9 mouse cellular contexts compared by ENCODE assay signal in genomic region chrX:79517646-79518016, GRCm38 (mm10). TPM values are rescaled to one million over a fixed set of nuclear protein-coding genes. Genes with fewer than 3 reads are reported as not detected.
DNase-seq lines count a peak whose midpoint lies in the region; ATAC-seq and TF ChIP-seq lines count a peak whose summit lies in the region.
"Had no signal": no experiment of that assay in that cellular context is flagged by ENCODE, and none has a peak within 500 bp of the region (broad histone marks: within the 10 kb centered on the region; RNA-seq: fewer than 3 reads in every experiment).

No protein-coding gene starts in this region.

- peak overlapping the region; percentile 39 for H3K4me3 ChIP-seq in heart, embryonic 11.5 days (ENCODE audit: low read depth, low read length)
- peak overlapping the region; percentile 78 for H3K4me3 ChIP-seq in testis, adult 2 months (ENCODE audit: control insufficient read depth, low read depth, low read length)
- H3K4me3 ChIP-seq in liver, embryonic 16.5 days (ENCODE audit: low read depth, low read length) = peak overlapping the region; percentile 19; the same call in 1 of the 2 replicates

- no peaks in the 10 kb centered on the region for H3K4me1 ChIP-seq in heart, embryonic 11.5 days (ENCODE audit: control insufficient read depth, insufficient read depth, low read length)
- no peaks in the 10 kb centered on the region for H3K4me1 ChIP-seq in testis, adult 2 months (ENCODE audit: control insufficient read depth, insufficient read depth, low read length)
- H3K4me1 ChIP-seq in liver, embryonic 16.5 days (ENCODE audit: control insufficient read depth, low read depth, low read length) = no peaks in the 10 kb centered on the region

- intact Hi-C loops in heart, postnatal 14 days (cut with DNase I) = no loop called here

- peak overlapping the region; percentile 49; the same call in 1 of the 2 replicates for H3K9ac ChIP-seq in heart, embryonic 11.5 days (ENCODE audit: low read depth, low read length)
- no peak overlapping the region for H3K9ac ChIP-seq in liver, embryonic 16.5 days (ENCODE audit: low read depth, low read length)

- no peak for TF ChIP-seq POLR2A in testis, adult 2 months (IDR thresholded peaks at IDR 0.05; ENCODE audit: control insufficient read depth, low read depth, low read length)

- H3K9me3 ChIP-seq in heart, embryonic 11.5 days (replicated peaks; ENCODE audit: control insufficient read depth, low read length) = no peaks in the 10 kb centered on the region
- H3K9me3 ChIP-seq in liver, embryonic 16.5 days (replicated peaks; ENCODE audit: control insufficient read depth, low read length) = no peaks in the 10 kb centered on the region

- TF ChIP-seq CTCF in testis, adult 2 months (IDR thresholded peaks at IDR 0.05; ENCODE audit: control insufficient read depth, insufficient read depth, insufficient replicate concordance, low read depth, low read length) = no peak

- H3K27ac ChIP-seq in heart, embryonic 11.5 days (ENCODE audit: low read depth, low read length) = no peak overlapping the region
- peak overlapping the region; percentile 95 for H3K27ac ChIP-seq in testis, adult 2 months (ENCODE audit: control insufficient read depth, insufficient read depth, low read depth, low read length)
- no peak overlapping the region for H3K27ac ChIP-seq in liver, embryonic 16.5 days (ENCODE audit: low read length)

- no peaks in the 10 kb centered on the region for H3K27me3 ChIP-seq in heart, embryonic 11.5 days (ENCODE audit: control insufficient read depth, insufficient read depth, low read length)
- no peaks in the 10 kb centered on the region for H3K27me3 ChIP-seq in testis, adult 2 months (ENCODE audit: control insufficient read depth, insufficient read depth, low read length)
- no peaks in the 10 kb centered on the region for H3K27me3 ChIP-seq in liver, embryonic 16.5 days (ENCODE audit: control insufficient read depth, insufficient read depth, low read depth, low read length)

- WGBS in heart, embryonic 11.5 days (ENCODE audit: insufficient replicate concordance) = 68% methylated on average over 1 of the region's 1 CpGs
- 55% methylated on average over 1 of the region's 1 CpGs for WGBS in liver, embryonic 16.5 days (ENCODE audit: insufficient replicate concordance)

- no peak for DNase-seq in heart, postnatal 14 days
- no peak for DNase-seq in testis, postnatal 10 days (ENCODE audit: low spot score)
- DNase-seq in thymus, postnatal 25 days = no peak
- DNase-seq in layer of hippocampus, adult 18-20 months (ENCODE audit: low spot score in 2 of 2) = no peak
- no peak for DNase-seq in thymus, adult 18-20 months

- peak overlapping the region; percentile 58 for H3K4me2 ChIP-seq in heart, embryonic 11.5 days
- 0 out of 2 replicates have a peak overlapping the region, but pooled peaks have one; percentile 24 for H3K4me2 ChIP-seq in liver, embryonic 16.5 days (ENCODE audit: low read depth, low read length)

- ATAC-seq in heart, embryonic 11.5 days (replicated peaks; ENCODE audit: insufficient number of reproducible peaks, low FRiP score, low TSS enrichment) = no peak
- no peak for ATAC-seq in liver, embryonic 16.5 days (ENCODE audit: low read depth)

- H3K36me3 ChIP-seq in heart, embryonic 11.5 days (ENCODE audit: control insufficient read depth, insufficient read depth, low read length) = no peaks in the 10 kb centered on the region
- H3K36me3 ChIP-seq in testis, adult 2 months (ENCODE audit: control insufficient read depth, insufficient read depth, low read length) = no peaks in the 10 kb centered on the region
- H3K36me3 ChIP-seq in liver, embryonic 16.5 days (ENCODE audit: control insufficient read depth, insufficient read depth) = no peaks in the 10 kb centered on the region

RNA-seq across cellular contexts. Expression of gene Gm7173, which starts 0.5 kb away (rescaled TPM):
- polyA plus RNA-seq in heart, embryonic 11.5 days (2014; fragmentation: Nextera tagmentation; extraction: Ambion mirVana) = 0.17 and 0.25 TPM in 2 replicates
- total RNA-seq in heart, postnatal 14 days (2021) = under 1 TPM; 0.15 to 0.38 TPM
- 0.88 and 1.1 TPM in 2 replicates for polyA plus RNA-seq in testis, adult 2 months (2012; rRNA removed)
- polyA plus RNA-seq in liver, embryonic 16.5 days (2015; fragmentation: Nextera tagmentation; extraction: Ambion mirVana) = 0.01 TPM in 1 of 2 replicates, not detected in the other
- 1 to 10 TPM; 1.0 to 1.9 TPM for total RNA-seq in layer of hippocampus, adult 18-20 months (2021)
- total RNA-seq: neutrophil, adult 5-6 weeks had no signal

Comparison
In these comparisons a context has a peak if more than half of its experiments do, and no peak if none do; other contexts are left out.
1. H3K4me3 ChIP-seq: peak in every context shown above with its lines; median percentile 78 in testis, adult 2 months; 39 in heart, embryonic 11.5 days; 19 in liver, embryonic 16.5 days.